Mouse (Mus musculus): Measurements from ENCODE around the gene Xcr1. TPM values are rescaled to one million over a fixed set of nuclear protein-coding genes. Genes with fewer than 3 reads are reported as not detected.

The Xcr1 gene
- 0.02 and 0.04 TPM in 2 replicates for polyA plus RNA-seq (2015; fragmentation: Nextera tagmentation; extraction: Ambion mirVana)

DNA sequence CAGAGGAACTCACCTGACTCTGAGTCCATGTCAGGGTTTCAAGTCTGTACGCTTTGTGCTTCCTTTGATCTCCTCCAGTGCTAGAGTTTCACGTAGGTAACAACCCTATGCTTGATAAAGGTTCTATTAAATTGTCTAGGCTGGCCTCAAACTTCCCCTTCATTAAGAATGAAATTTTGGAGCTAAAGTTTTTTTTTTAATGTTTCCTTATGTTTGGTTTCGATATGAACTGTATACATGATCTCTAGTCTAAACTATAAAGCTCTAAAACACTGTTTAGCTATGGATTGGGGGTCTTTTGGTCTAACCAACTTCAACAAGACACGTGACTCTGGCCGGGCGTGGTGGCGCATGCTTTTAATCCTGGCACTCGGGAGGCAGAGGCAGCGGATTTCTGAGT lies at the start of gene Xcr1:
TSS of gene Xcr1 (minus strand) at position 101 of the 400 bp plus-strand sequence.
- H3K4me1 ChIP-seq (replicated peaks; ENCODE audit: control insufficient read depth, insufficient read depth): no peaks in the 10 kb centered on the region
- H3K9me3 ChIP-seq (ENCODE audit: control insufficient read depth, low read length): no peaks in the 10 kb centered on the region
- H3K4me2 ChIP-seq (replicated peaks; ENCODE audit: low read depth): no peak within 1 kb of the TSS
- no peaks in the 10 kb centered on the region for H3K36me3 ChIP-seq (ENCODE audit: control insufficient read depth, insufficient read depth, low read length)
- H3K4me3 ChIP-seq (ENCODE audit: low read depth, low read length): no peak within 1 kb of the TSS
- no peaks in the 10 kb centered on the region for H3K27me3 ChIP-seq (ENCODE audit: control insufficient read depth, insufficient read depth, low read length)
- 75% methylated on average over 9 of the region's 9 CpGs for WGBS
- ATAC-seq (ENCODE audit: low FRiP score, low TSS enrichment) (no peak), DNase-seq (ENCODE audit: low spot score) (no peak)
- TF ChIP-seq EP300 (optimal IDR thresholded peaks at IDR 0.05) (no peak), CTCF (IDR thresholded peaks at IDR 0.05; ENCODE audit: low read depth) (no peak)
- H3K9ac ChIP-seq (ENCODE audit: low read length): no peak within 1 kb of the TSS
- H3K27ac ChIP-seq (replicated peaks): no peak within 1 kb of the TSS

DNA sequence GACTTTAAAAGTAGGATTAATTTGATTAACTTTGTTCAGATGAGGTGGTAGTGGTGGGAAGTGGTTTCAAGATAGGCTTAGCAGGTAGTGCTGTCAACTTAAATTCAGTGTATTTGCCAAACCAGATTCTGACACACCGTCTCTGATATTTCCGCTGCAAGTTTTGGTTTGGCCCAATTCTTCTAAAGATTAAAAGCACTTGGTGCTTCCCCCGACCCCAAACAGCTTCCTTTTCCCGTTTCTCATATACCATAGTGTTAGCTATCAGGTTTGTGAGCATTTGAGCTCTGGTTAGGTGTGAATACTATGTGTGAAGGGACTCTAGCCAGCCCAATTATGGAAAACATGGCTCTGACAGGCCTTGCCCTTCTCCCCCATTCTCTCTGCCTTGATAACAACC lies 10.2 kb upstream of the Xcr1 start:
- DNase-seq (ENCODE audit: low spot score) (no peak), ATAC-seq (ENCODE audit: low FRiP score, low TSS enrichment) (no peak)
- Histone ChIP-seq H3K4me2 (replicated peaks; ENCODE audit: low read depth) (no peak overlapping the region), H3K27ac (replicated peaks) (no peak overlapping the region), H3K4me1 (replicated peaks; ENCODE audit: control insufficient read depth, insufficient read depth) (no peaks in the 10 kb centered on the region), H3K9me3 (ENCODE audit: control insufficient read depth, low read length) (no peaks in the 10 kb centered on the region), H3K4me3 (ENCODE audit: low read depth, low read length) (no peak overlapping the region), H3K27me3 (ENCODE audit: control insufficient read depth, insufficient read depth, low read length) (no peaks in the 10 kb centered on the region), H3K9ac (ENCODE audit: low read length) (no peak overlapping the region), H3K36me3 (ENCODE audit: control insufficient read depth, insufficient read depth, low read length) (no peaks in the 10 kb centered on the region)
- TF ChIP-seq CTCF (IDR thresholded peaks at IDR 0.05; ENCODE audit: low read depth) (no peak), EP300 (optimal IDR thresholded peaks at IDR 0.05) (no peak)
- 60% methylated on average over 4 of the region's 4 CpGs for WGBS

DNA sequence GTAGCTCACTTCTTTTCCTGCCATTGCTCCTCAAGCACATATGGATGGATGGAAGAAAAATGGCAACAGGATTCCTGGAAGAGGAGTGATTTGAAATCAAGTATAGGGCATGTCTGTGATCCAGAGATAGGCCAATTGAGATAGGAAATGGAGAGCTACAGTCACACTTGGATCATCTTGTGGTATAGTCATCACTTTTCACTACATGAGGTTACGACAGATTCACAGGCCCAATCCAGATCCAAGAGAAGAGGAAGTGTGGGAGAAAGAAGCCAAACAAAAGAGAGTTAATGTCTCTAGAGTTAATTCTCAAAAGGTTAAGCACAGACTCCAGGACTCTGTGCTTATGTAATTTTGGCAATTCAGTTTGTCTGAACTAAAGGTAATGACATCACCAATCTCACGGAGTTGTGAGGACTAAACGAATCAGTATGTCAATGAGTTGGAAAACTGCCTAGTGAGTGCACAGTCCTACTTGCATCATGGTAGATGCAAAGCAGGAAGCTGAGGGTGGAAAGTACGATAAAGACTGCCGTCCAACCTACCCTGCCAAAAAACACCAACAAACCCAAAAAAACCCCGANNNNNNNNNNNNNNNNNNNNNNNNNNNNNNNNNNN lies 7.4 kb upstream of the Xcr1 start:
- Histone ChIP-seq H3K4me2 (replicated peaks; ENCODE audit: low read depth) (no peak overlapping the region), H3K9ac (ENCODE audit: low read length) (no peak overlapping the region), H3K36me3 (ENCODE audit: control insufficient read depth, insufficient read depth, low read length) (no peaks in the 10 kb centered on the region), H3K9me3 (ENCODE audit: control insufficient read depth, low read length) (no peaks in the 10 kb centered on the region), H3K4me3 (ENCODE audit: low read depth, low read length) (no peak overlapping the region), H3K27ac (replicated peaks) (no peak overlapping the region), H3K27me3 (ENCODE audit: control insufficient read depth, insufficient read depth, low read length) (no peaks in the 10 kb centered on the region), H3K4me1 (replicated peaks; ENCODE audit: control insufficient read depth, insufficient read depth) (no peaks in the 10 kb centered on the region)
- WGBS: 48% methylated on average over 5 of the region's 6 CpGs
- TF ChIP-seq CTCF (IDR thresholded peaks at IDR 0.05; ENCODE audit: low read depth): no peak
- no peak for TF ChIP-seq EP300 (optimal IDR thresholded peaks at IDR 0.05)
- ATAC-seq (ENCODE audit: low FRiP score, low TSS enrichment): no peak
- DNase-seq (ENCODE audit: low spot score): no peak

DNA sequence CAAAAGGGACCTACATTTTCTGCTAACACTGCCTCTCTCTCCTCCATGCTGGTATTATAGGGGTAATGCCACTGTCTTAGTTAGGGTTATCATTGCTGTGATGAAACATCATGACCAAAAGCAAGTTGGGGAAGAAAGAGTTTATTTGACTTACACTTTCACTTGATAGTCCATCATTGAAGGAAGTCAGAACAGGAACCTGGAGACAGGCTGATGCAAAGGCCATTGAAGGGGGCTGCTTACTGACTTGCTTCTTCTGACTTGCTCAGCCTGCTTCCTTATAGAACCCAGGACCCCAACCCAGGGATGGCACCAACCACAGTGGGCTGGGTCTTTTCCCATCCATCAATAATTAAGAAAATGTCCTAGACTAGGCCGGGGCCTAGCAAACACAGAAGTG lies 1.8 kb upstream of the Xcr1 start:
- H3K9ac ChIP-seq (ENCODE audit: low read length): no peak overlapping the region
- ATAC-seq (ENCODE audit: low FRiP score, low TSS enrichment) (no peak), DNase-seq (ENCODE audit: low spot score) (no peak)
- TF ChIP-seq CTCF (IDR thresholded peaks at IDR 0.05; ENCODE audit: low read depth) (no peak), EP300 (optimal IDR thresholded peaks at IDR 0.05) (no peak)
- WGBS: 95% methylated on average over 1 of the region's 1 CpGs
- H3K27ac ChIP-seq (replicated peaks): no peak overlapping the region
- no peaks in the 10 kb centered on the region for H3K4me1 ChIP-seq (replicated peaks; ENCODE audit: control insufficient read depth, insufficient read depth)
- H3K4me3 ChIP-seq (ENCODE audit: low read depth, low read length): no peak overlapping the region
- H3K27me3 ChIP-seq (ENCODE audit: control insufficient read depth, insufficient read depth, low read length): no peaks in the 10 kb centered on the region
- H3K4me2 ChIP-seq (replicated peaks; ENCODE audit: low read depth): no peak overlapping the region
- no peaks in the 10 kb centered on the region for H3K9me3 ChIP-seq (ENCODE audit: control insufficient read depth, low read length)
- H3K36me3 ChIP-seq (ENCODE audit: control insufficient read depth, insufficient read depth, low read length): no peaks in the 10 kb centered on the region

DNA sequence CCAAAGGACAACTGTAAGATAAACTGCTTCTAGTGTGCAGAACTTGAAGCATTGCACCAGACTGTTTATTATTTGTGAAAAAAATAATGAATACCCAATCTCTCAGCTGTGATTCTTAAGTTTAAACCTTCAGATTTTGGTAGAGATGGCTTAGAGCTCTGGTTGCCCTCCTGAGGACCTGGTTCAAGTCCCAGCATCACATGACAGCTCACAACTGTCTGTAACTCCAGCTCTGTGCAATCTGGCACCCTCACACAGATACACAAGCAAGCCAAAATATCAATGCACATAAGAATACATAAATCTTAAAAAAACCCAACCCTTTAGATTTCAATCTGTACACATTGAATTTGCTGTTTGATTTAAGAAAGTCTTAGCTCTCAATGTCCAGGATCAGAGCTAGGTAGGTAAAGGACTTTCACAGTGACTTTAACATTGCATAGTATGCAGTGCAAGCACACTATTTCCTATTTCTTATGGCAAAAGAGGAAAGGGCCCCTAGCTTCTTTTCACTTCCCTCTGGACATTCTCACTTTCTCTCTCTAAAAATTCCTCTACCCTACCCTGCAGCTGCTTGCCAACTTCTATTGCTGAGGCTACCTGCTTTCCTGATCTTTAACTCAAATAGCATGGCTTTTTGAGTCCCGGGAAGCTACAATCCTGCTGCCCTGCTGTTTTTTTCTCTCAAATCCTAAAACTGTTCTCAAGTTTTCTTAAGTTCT lies 1.2 kb upstream of the Xcr1 start:
- ATAC-seq (ENCODE audit: low FRiP score, low TSS enrichment): no peak
- no peaks in the 10 kb centered on the region for H3K4me1 ChIP-seq (replicated peaks; ENCODE audit: control insufficient read depth, insufficient read depth)
- no peak overlapping the region for H3K9ac ChIP-seq (ENCODE audit: low read length)

DNA sequence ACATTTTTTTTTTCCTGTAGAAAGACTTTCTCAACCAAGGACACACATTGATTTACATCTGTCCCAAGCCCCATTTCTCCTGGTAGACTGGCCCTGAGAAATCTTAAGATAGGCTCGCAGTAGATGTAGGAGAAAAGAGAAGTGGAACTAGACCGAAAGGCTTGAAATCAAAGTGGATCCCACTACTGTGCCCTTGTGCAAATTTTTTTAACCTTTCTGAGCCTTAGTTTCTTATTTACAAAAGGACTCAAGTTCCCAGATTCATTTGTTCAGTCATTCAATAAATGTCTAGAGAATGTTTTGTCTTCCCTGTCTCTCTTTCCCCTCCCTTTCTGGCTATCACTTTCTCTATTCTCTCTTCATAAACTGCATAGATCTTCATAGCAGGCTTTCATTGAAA lies 5.0 kb downstream of the Xcr1 start:
- TF ChIP-seq CTCF (IDR thresholded peaks at IDR 0.05; ENCODE audit: low read depth) (no peak), EP300 (optimal IDR thresholded peaks at IDR 0.05) (no peak)
- Histone ChIP-seq H3K4me3 (ENCODE audit: low read depth, low read length) (no peak overlapping the region), H3K27ac (replicated peaks) (no peak overlapping the region), H3K4me2 (replicated peaks; ENCODE audit: low read depth) (no peak overlapping the region), H3K27me3 (ENCODE audit: control insufficient read depth, insufficient read depth, low read length) (no peaks in the 10 kb centered on the region), H3K9me3 (ENCODE audit: control insufficient read depth, low read length) (no peaks in the 10 kb centered on the region), H3K4me1 (replicated peaks; ENCODE audit: control insufficient read depth, insufficient read depth) (no peaks in the 10 kb centered on the region; the same call in 1 of the 2 replicates), H3K9ac (ENCODE audit: low read length) (no peak overlapping the region), H3K36me3 (ENCODE audit: control insufficient read depth, insufficient read depth, low read length) (no peaks in the 10 kb centered on the region)
- DNase-seq (ENCODE audit: low spot score): no peak
- WGBS: 70% methylated on average over 2 of the region's 2 CpGs
- ATAC-seq (ENCODE audit: low FRiP score, low TSS enrichment): no peak

More for the DNA sequence above, 1.2 kb upstream of the Xcr1 start:
- TF ChIP-seq EP300 (optimal IDR thresholded peaks at IDR 0.05): no peak
- TF ChIP-seq CTCF (IDR thresholded peaks at IDR 0.05; ENCODE audit: low read depth): no peak
- no peak overlapping the region for H3K27ac ChIP-seq (replicated peaks)
- no peaks in the 10 kb centered on the region for H3K36me3 ChIP-seq (ENCODE audit: control insufficient read depth, insufficient read depth, low read length)
- DNase-seq (ENCODE audit: low spot score): no peak
- no peak overlapping the region for H3K4me3 ChIP-seq (ENCODE audit: low read depth, low read length)
- no peaks in the 10 kb centered on the region for H3K9me3 ChIP-seq (ENCODE audit: control insufficient read depth, low read length)
- H3K27me3 ChIP-seq (ENCODE audit: control insufficient read depth, insufficient read depth, low read length): no peaks in the 10 kb centered on the region
- WGBS: 85% methylated on average over 1 of the region's 1 CpGs
- H3K4me2 ChIP-seq (replicated peaks; ENCODE audit: low read depth): no peak overlapping the region
